Mouse (Mus musculus): ENCODE results near the gene Amigo3. TPM values are rescaled to one million over a fixed set of nuclear protein-coding genes. Genes with fewer than 3 reads are reported as not detected.
A peak's percentile ranks its signal among the peaks of the same experiment; 100 is the strongest.

The Amigo3 gene
- polyA plus RNA-seq, 1 experiment: 1.0 TPM

DNA sequence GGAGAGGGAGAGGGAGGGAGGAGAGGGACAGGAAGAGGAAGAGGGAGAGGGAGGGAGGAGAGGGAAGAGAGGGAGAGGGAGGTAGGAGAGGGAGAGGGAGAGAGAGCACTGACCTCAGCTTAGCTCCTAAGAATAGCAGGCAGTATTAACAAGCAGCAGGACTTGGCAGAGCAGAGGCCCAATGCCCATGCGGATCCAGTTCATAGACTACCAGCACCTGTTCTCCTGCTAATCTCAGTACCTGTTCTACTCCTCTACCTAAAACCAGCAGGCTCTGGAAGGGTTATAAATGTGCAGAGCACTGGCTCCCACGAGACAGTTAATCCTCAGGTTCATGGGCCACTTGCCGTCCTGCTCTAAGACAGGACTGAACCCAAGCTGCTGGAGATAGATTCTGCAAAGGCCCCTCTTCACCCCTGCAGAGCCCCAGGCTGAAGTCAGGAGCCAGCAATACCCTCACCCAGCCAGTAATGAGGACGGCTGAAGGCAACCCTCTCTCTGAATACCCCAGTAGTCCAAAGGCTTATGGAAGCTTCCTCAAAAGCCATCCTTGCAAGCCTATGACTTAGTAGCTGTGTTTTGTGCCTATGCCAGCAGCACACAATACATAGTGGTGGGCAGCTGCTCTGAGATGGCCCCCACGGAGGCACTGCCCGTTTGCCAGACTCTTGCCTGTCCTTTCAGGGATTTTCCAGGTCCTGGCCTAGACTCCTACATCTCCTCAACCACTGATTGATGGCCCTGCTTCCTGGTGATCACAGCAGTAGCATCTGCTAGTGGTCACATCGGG lies 20.4 kb downstream of the Amigo3 start:
- H3K4me3 ChIP-seq (replicated peaks): peak overlapping the region; percentile 78
- no peak for TF ChIP-seq FLI1 (IDR thresholded peaks at IDR 0.05; ENCODE audit: low read length)
- no peak for TF ChIP-seq GATA1 (IDR thresholded peaks at IDR 0.05; ENCODE audit: borderline replicate concordance, low read length)
- peaks cover 37% of the 10 kb centered on the region for H3K4me1 ChIP-seq
- no peaks in the 10 kb centered on the region for H3K9me3 ChIP-seq
- H3K36me3 ChIP-seq (replicated peaks; ENCODE audit: low read length): peaks cover 67% of the 10 kb centered on the region
- no peaks in the 10 kb centered on the region for H3K27me3 ChIP-seq (replicated peaks)

GRCm38 (mm10) chr9:108080168-108080567 lies 27.2 kb downstream of the Amigo3 start, which contains the start of gene Mst1:
Gene Mst1 (plus strand): TSS chr9:108080436.
- TF ChIP-seq FLI1 (IDR thresholded peaks at IDR 0.05; ENCODE audit: low read length): no peak
- Histone ChIP-seq H3K4me1 (peaks cover 67% of the 10 kb centered on the region), H3K9me3 (no peaks in the 10 kb centered on the region), H3K4me3 (replicated peaks) (peak within 1 kb of the TSS; percentile 97), H3K36me3 (replicated peaks; ENCODE audit: low read length) (peaks cover 37% of the 10 kb centered on the region), H3K27me3 (replicated peaks) (no peaks in the 10 kb centered on the region)

DNA sequence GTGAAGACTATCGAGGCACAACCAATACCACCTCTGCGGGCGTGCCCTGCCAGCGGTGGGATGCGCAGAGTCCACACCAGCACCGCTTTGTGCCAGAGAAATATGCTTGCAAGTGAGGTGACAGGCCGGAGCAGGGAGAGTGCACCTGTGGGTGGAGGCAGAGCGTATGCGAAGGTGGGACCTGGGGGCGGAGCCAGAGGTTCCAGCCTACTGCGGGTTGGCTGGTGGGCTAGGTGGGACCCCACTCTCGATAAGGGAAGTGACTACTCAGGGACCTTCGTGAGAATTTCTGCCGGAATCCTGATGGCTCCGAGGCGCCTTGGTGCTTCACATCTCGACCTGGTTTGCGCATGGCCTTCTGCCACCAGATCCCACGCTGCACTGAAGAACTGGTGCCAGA lies 29.6 kb downstream of the Amigo3 start:
- H3K36me3 ChIP-seq (replicated peaks; ENCODE audit: low read length): peaks cover 48% of the 10 kb centered on the region
- no peak for TF ChIP-seq GATA1 (IDR thresholded peaks at IDR 0.05; ENCODE audit: borderline replicate concordance, low read length)
- no peak for TF ChIP-seq FLI1 (IDR thresholded peaks at IDR 0.05; ENCODE audit: low read length)
- no peaks in the 10 kb centered on the region for H3K27me3 ChIP-seq (replicated peaks)
- peaks cover 60% of the 10 kb centered on the region for H3K4me1 ChIP-seq
- no peak overlapping the region for H3K4me3 ChIP-seq (replicated peaks)
- H3K9me3 ChIP-seq: no peaks in the 10 kb centered on the region

- H3K36me3 ChIP-seq (replicated peaks; ENCODE audit: low read length): peaks cover 50% of the 10 kb centered on the region
- H3K9me3 ChIP-seq: no peaks in the 10 kb centered on the region
- peak within 1 kb of the TSS; percentile 21 for H3K4me3 ChIP-seq (replicated peaks)
- TF ChIP-seq FLI1 (IDR thresholded peaks at IDR 0.05; ENCODE audit: low read length): no peak
- TF ChIP-seq GATA1 (IDR thresholded peaks at IDR 0.05; ENCODE audit: borderline replicate concordance, low read length): no peak
- peaks cover 60% of the 10 kb centered on the region for H3K4me1 ChIP-seq
- no peaks in the 10 kb centered on the region for H3K27me3 ChIP-seq (replicated peaks)
These were observed 30.1 kb downstream of the Amigo3 start, which contains the start of gene Rnf123 for GRCm38 (mm10) chr9:108082988-108083431. Gene Rnf123 (minus strand): TSS chr9:108083346.

DNA sequence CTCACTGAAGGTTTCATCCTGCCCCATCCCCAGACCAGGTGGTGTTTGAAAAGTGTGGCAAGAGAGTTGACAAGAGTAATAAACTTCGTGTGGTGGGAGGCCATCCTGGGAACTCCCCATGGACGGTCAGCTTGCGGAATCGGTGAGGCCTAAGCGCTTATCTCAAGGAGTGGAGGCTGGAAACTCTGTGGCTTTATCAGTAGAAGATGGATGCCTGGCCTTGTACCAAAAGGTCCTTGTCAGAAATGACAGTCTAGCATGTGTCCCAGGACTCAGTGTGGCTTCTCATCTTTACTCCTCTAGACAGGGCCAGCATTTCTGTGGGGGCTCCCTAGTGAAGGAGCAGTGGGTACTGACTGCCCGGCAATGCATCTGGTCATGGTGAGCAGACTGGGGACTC lies 30.6 kb downstream of the Amigo3 start:
- TF ChIP-seq GATA1 (IDR thresholded peaks at IDR 0.05; ENCODE audit: borderline replicate concordance, low read length) (no peak), FLI1 (IDR thresholded peaks at IDR 0.05; ENCODE audit: low read length) (no peak)
- Histone ChIP-seq H3K27me3 (replicated peaks) (no peaks in the 10 kb centered on the region), H3K36me3 (replicated peaks; ENCODE audit: low read length) (peaks cover 55% of the 10 kb centered on the region), H3K9me3 (no peaks in the 10 kb centered on the region), H3K4me1 (peaks cover 58% of the 10 kb centered on the region), H3K4me3 (replicated peaks) (no peak overlapping the region)

- Histone ChIP-seq H3K36me3 (replicated peaks; ENCODE audit: low read length) (peaks cover 72% of the 10 kb centered on the region), H3K4me1 (peaks cover 42% of the 10 kb centered on the region), H3K4me3 (replicated peaks) (no peak overlapping the region), H3K27me3 (replicated peaks) (no peaks in the 10 kb centered on the region), H3K9me3 (no peaks in the 10 kb centered on the region)
- no peak for TF ChIP-seq GATA1 (IDR thresholded peaks at IDR 0.05; ENCODE audit: borderline replicate concordance, low read length)
These were observed 32.3 kb downstream of the Amigo3 start for GRCm38 (mm10) chr9:108085261-108085660.

DNA sequence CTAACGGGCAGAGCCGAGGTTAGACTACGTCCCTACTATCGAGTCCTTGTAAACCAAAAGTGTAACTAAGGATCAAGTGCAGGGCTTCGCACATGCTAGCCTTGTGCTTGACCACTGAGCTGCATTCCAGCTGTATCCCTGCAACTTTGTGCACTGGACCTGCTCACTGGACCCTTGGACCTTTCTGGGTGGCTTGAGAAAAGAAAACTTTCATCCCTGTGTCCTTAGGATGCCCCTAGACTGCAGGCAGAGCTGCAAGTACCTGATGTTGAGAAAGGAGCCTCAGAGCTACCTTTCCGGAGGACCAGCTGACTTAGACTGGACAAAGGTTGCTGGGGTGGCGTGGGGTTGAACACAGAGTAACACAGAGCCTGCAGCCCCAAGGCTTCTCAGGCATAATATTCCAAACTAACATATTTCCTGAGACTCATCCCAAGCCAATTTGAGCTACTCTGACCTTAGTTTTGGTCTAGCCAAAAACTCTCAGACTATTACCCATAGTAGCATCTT lies 37.7 kb downstream of the Amigo3 start:
- TF ChIP-seq GATA1 (IDR thresholded peaks at IDR 0.05; ENCODE audit: borderline replicate concordance, low read length) (no peak), FLI1 (IDR thresholded peaks at IDR 0.05; ENCODE audit: low read length) (no peak)
- peaks cover 32% of the 10 kb centered on the region for H3K4me1 ChIP-seq
- H3K9me3 ChIP-seq: no peaks in the 10 kb centered on the region
- H3K36me3 ChIP-seq (replicated peaks; ENCODE audit: low read length): peaks cover 78% of the 10 kb centered on the region
- no peaks in the 10 kb centered on the region for H3K27me3 ChIP-seq (replicated peaks)
- H3K4me3 ChIP-seq (replicated peaks): no peak overlapping the region

GRCm38 (mm10) chr9:108093586-108093985 lies 40.6 kb downstream of the Amigo3 start:
- no peak for TF ChIP-seq GATA1 (IDR thresholded peaks at IDR 0.05; ENCODE audit: borderline replicate concordance, low read length)
- Histone ChIP-seq H3K4me1 (peaks cover 30% of the 10 kb centered on the region), H3K9me3 (no peaks in the 10 kb centered on the region), H3K4me3 (replicated peaks) (peak overlapping the region; percentile 98), H3K27me3 (replicated peaks) (peaks cover 2% of the 10 kb centered on the region), H3K36me3 (replicated peaks; ENCODE audit: low read length) (peaks cover 49% of the 10 kb centered on the region)

GRCm38 (mm10) chr9:108094184-108094941 lies 41.4 kb downstream of the Amigo3 start, which contains the start of gene Apeh:
Gene Apeh (minus strand): TSS chr9:108094606.
- peaks cover 41% of the 10 kb centered on the region for H3K36me3 ChIP-seq (replicated peaks; ENCODE audit: low read length)
- H3K4me3 ChIP-seq (replicated peaks): peak within 1 kb of the TSS; percentile 98
- peaks cover 30% of the 10 kb centered on the region for H3K4me1 ChIP-seq
- peaks cover 2% of the 10 kb centered on the region for H3K27me3 ChIP-seq (replicated peaks)
- no peaks in the 10 kb centered on the region for H3K9me3 ChIP-seq
- TF ChIP-seq FLI1 (IDR thresholded peaks at IDR 0.05; ENCODE audit: low read length): peak; percentile 40; the same call in 1 of the 2 replicates
- no peak for TF ChIP-seq GATA1 (IDR thresholded peaks at IDR 0.05; ENCODE audit: borderline replicate concordance, low read length)

GRCm38 (mm10) chr9:108094998-108095411 lies 42.0 kb downstream of the Amigo3 start:
- Histone ChIP-seq H3K9me3 (no peaks in the 10 kb centered on the region), H3K4me3 (replicated peaks) (peak overlapping the region; percentile 98), H3K27me3 (replicated peaks) (peaks cover 4% of the 10 kb centered on the region), H3K4me1 (peaks cover 30% of the 10 kb centered on the region), H3K36me3 (replicated peaks; ENCODE audit: low read length) (peaks cover 35% of the 10 kb centered on the region)
- TF ChIP-seq FLI1 (IDR thresholded peaks at IDR 0.05; ENCODE audit: low read length): no peak
- no peak for TF ChIP-seq GATA1 (IDR thresholded peaks at IDR 0.05; ENCODE audit: borderline replicate concordance, low read length)

Measured in megakaryocyte, embryonic 14.5 days (primary cell).